Mouse (Mus musculus) urinary bladder, postnatal 14 days (tissue): ENCODE measurements around the gene Txk.

Experiments used
- DNase-seq: peaks from one replicate; pipeline ENCODE4 v3.0.0; 2021; ENCODE audit warnings: low spot score

Gene Txk

DNA sequence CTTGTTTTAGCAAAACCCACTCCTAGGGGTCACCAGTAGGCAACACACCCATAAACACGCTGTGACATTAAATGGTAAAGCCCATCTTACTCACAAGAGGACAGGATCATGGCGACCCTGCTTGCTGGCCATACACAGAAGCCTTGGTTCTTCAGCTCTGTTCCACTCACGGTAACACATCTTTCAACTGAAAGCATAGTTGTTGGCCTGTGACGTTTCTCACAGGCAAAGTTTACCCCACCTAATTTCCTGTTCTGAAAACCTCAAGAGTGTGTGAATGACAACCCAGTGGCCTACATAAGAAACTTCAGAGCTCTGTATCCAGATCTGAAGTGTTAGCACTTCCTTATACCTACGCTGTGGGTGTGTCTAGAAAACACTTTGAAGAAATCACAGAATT is at the start of gene Txk:
TSS of gene Txk (minus strand) at position 193 of the 400 bp plus-strand sequence.
- DNase-seq: no peak

DNA sequence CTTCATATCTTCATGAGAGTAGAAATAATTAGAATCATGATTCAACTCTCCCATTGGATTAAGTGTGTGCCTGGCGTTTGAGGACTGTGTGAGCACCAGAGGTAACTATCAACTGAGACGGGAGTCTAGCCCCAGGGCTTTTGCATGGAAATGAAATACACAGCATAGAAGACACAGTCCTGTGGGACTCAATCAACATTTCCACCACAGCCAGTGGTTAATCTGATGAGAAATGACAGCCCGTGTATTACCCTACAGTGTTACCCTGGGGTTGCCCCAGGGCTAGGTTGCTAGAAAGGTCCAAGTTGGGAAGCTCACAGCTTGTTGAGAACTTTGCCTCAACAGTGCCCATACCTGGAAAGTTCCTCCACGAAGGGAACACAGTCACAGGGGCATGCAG is 46.0 kb upstream of the Txk start:
- DNase-seq: no peak

DNA sequence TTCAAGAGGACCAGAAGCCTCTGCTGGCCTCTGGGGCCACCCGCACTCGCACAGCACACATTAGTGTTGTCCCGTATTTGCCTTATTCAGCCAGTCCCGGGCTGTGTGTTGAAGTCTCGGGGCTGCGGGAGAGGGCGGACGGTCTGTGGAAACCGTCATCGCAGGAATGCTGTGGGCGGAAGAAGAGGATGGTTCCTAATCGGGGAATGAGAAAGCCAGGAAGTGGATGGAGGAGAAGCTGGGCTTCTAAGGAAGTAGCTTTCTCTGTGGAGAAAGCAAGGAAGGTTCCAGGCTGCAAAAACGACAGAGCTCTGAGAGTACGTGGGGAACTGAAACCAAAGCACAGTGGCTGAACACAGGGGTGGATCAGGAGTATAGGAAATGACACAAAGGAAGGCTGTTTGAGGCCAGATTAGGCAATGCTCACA is 43.6 kb upstream of the Txk start:
- DNase-seq: peak; percentile 34

DNA sequence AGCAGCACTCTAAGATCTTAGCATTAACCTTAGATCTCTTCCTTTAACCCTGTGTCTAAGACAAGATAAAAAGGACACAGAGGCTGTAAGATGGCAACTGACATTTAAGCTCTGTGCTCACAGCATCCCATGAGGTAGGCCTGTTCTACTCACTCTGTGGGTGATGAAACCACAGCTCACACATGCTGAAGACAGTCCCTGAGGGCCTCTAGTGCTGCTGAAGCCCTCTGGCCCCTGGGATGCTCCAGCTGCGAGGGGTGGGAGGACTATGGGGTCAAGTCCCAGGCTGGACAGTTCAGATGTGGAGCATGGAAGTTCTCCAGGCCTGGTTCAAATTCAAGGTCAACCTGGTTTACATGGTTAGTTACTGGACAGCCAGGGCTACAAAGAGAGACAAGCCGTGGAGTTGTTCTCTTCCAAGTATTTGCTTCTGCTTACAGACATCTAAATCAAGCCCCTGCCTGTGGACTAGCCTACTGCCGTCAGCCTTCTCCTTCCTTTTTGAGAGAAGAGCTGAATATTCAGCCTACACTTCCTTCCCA is 40.8 kb upstream of the Txk start:
- no peak for DNase-seq

DNA sequence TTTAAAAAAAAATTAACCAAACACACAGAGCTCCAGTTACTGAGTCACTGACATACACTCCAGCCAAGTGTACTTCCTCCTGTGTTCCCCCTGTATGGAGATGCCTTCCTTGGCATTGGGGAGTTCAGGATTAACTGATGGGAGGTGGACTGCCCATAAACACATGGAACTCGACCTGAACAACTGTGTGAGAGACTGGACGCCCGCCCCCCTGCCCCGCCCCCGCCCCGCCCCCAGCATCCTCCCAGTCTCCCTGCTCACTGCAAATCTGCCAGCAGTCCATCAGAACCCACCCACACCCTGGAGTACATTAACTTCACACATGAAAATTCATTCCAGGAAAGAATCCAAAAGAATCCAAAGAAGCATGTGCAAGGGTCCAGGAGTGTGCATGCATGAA is 39.2 kb upstream of the Txk start:
- DNase-seq: no peak

DNA sequence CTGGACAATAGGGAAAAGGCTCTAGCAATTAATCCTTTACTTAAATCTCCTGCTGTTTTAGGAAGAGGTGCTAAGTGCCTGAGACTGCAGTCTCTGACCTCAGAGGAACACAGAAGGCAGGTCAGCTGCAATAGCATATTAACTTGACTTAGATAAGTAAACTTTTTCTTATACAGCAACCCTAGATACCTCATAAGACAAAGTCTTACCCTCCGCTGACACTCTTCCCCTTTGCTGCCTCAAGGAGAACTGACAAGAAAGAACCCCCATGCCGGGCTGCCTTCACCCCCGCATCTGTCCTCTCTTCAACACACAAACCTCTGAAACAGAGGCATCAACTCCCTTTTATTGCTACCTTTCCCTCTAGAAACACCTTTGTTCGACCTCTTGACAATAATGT is 38.8 kb upstream of the Txk start:
- no peak for DNase-seq

DNA sequence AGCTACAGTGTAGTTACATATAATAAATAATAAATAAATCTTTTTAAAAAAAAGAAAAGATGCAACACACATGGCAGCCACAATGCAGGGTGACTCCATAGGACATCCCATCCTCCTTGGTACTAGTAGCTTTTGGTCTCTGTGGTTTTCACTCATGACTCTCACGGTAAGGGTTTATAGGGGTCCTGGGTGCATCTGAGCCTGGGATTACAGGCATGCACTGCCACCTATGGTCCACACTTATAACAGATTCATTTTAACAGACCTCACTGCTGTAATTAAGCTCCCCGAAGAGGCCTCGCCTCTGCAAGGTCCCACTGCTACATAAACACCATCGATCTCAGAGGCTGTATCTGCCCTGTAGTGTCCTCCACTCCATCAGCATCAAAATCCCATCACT is 32.9 kb upstream of the Txk start:
- no peak for DNase-seq

DNA sequence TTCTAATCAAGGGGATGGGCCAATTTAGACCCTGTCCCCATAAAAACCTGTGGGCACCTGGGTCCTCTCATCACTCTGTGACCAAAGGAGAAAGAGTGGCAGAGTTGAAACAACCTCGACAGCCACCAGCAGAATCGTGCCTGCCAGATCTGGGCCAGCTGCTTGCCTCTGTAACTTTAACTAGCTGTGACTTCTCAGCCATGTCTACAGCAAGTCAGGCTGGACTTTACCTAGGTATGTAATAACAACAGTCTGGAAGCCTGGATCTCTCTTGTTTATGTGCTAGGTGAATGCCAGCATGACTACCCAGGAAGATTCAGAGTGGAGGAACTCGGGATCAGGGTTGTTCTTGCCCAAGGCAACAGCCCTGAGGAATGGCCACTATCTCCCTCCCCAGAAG is 32.1 kb upstream of the Txk start:
- DNase-seq: no peak

DNA sequence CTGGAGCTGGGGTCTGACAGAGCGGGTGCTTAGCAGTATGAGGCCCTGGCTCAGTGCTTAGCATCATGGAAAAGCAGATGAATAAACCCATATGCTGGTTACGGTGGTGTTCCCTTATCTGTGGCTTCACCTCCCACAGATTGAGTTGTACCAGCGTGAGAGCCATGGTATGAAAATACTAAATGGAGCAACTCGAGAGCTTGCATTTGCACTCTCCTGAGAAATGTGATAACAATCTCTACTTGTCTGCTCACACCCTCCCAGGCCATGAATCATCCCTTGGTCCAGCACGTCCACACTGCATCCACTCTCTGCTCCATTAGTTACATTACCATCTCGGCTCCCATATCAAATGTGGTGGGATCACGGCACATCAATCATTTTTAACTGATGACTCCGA is 31.4 kb upstream of the Txk start:
- no peak for DNase-seq

DNA sequence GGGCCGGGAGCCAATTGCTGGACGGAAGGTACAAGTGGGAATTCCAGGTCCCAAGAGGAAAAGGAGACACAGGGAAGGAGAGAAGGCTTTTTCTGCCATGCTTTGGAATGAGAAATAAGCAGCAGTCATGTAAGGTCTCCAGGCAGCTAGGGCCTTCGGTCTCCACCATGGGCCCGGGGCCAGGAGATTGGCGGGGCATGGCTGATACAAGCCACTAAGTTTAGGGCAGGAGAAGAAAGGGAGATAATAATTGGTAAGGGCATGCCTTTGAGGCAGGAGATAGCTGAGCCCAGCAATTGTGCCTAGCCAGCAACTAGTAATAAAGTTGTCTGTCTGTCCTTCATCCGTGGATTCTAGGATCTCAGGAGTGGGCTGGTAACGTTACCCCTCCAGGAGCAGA is 30.5 kb upstream of the Txk start:
- no peak for DNase-seq

DNA sequence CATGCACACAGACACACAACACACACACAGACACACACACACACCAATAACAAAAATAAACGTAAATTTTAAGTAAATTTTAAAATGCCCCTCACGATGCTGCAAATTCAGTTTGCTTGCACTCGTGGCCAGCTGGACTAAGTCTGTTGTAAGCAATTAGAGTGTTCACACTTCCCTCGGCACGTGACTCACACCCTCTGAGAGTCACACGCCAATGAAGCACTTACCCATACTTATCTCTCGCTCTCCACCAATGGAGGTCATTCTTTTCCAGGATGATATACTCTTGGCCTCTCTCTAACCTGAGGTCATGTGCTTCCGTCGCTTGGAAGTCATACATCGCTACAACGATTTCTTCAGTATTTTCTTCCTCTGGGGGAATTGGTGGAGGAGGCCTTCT is 29.2 kb upstream of the Txk start:
- DNase-seq: no peak

DNA sequence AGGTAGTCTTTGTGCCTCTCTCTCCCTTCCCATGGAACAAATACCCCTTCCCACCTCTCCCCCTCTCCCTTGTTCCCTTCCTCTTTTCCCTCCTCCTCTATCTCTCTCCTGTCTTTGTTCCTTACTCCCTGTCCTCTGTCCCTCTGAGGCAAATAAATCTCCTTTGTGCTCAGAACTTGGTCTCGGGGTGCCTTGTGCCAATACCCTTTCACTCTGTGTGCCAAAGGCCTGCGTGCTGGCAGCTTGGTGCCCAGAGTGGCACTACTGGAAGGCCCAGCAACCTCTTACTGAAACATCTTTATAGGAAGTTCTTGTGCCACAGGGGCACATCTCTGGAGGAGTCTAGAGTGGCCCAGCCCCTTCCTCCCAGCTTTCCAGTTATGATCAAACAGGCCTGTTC is 24.0 kb upstream of the Txk start:
- no peak for DNase-seq

DNA sequence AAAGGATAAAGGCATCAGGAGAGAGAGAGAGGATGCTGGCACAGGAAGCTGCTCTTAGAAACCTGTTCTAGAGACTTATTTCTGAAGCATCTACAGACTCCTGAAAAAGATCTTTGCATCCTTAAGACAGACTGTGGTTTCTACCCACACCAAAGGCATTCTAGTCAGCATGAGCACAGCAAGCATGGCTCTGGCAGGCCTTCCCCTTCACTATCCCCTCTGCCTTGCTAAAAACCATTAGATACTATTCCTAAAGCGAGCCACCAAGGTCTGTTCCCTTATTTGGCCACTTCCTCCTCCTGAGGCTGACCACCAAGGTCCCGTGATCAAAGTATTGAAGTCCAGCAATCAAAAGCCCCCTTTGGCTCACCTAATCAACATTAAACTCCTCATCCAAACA is 23.6 kb upstream of the Txk start:
- DNase-seq: no peak

DNA sequence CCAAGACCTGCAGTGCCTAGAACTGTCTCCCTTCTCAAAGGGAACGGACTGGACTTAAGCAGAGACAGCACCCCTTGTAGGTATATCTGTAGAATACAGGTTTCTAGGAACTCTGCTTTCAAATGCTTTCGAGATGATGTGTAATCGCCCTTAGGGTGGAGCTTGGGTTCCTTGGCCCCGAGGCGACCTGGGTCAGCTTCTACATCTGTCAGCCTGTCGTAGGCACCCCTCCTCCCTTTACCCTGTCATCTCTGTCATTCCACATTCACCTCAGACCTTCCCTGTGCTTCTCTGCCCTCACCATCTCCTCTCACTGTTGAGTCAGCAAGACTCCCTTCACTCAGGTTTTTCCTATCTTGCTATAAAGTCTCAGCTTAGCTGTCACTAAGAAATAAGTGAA is 17.3 kb upstream of the Txk start:
- DNase-seq: no peak

DNA sequence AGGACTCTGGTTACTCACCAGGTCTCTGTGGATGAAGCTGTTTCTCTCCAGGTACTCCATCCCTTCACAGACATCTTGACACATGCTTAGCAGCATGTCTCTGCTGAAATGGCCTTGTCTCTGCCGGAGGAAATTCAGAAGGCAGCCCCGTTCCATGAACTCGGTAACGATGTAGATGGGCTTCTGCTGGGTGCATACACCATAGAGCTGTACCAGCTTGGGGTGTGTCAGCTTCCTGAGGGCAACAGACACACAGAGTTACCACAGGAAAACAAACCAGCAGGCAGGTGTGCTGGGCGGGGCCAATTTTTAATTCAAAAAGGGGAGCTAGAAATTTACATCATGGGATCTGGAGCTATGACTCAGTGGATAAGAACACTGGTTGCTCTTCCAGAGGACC is 11.0 kb upstream of the Txk start:
- no peak for DNase-seq

DNA sequence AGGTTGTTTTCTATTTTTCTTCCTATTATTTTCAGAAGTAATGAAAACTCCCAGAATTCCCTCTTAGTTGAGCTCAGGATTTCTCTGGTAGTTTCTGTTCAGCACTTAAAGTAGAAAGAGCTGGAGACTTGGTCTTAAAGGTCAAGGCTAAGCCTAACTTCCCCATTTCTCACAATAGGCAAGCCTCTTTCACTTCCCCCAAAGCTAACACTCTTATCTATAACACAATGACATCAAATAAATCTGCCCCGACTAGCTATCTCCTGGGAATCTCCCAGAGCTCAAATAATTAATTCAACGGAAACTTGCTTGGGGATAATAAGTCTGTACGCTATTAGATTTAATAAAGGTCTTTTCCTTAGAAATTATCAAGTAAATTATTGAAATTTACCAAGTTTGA is 10.4 kb upstream of the Txk start:
- no peak for DNase-seq

DNA sequence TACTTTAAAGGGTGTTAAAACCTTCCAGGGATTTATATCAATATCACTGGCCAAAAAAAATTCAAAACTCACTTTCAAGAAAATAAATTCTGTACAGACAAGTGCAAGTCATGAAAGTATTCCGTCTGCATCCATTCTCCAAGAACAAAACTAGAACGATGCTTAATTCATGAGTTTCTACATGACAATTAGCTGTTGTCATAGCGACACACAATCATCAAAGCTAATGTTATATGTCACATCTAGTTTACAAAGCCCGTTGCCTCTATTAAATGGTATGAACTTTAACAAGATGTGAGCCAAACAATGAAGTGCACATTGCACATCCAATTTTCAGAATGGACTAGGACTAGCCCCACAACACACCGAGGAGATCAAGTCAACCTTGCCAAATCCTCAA is 9.2 kb upstream of the Txk start:
- no peak for DNase-seq

DNA sequence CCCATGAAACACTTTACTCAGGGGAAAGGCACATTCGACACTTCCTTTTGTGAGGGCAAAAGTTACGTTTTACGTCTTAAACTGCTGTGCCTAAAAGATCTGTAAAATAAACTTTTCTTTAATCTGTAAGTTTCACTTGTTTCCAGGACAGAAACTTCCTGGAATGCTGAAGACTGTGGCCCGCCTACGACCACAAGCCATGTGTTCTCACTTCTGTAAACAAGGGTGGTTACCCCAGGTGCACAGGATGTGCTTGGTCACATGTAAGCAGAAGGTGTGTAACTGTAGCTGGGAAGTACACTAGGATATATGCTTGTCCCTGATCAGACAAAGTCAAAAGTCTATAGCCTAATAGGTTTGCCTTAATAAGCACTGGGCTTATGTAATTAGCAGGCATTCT is 8.7 kb upstream of the Txk start:
- DNase-seq: no peak

DNA sequence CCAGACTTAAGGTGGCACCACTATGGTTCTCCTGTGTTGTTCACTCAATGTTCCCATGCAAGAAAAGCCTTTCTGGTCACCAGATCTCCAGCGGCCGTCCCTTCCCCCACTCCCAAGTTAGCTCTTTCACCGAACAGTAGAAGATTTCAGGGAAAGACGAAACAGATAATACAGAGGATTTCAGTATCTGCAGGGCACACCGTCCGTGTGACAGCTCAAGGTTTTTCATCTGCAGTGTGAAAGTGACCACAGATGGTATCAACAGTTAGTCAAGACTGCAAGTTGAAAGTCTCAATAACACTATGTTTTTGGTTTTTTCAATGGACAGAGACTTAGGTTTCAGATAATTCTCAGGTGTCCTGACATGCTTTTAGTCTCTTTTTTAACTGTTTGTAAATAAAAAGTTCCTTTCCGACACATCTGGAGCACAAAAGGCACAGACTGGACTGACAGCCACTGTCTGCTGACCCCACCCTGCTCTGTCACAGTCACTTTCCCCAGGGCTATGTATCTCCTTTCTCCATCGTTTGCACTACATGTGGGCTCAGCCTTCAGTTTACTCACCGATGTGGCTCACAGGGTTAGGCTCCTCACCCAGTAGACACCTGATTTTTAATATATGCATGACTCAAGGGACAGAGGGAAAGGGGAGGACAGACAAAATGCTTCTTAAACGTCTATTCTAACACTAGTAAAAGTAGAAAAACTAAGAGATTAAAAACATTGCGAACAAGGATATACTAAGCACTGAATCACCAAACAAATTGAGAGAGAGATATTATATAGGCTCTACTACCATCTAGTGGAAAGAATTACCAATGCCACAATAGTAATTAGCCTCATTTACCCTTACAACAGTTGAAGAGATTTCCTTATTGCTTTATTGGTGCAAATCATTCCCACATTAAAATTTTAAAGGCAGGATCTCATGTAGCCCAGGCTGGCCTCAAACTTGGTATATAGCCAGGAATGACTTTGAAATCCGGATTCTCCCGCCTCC is 6.6 kb upstream of the Txk start:
- DNase-seq: no peak

DNA sequence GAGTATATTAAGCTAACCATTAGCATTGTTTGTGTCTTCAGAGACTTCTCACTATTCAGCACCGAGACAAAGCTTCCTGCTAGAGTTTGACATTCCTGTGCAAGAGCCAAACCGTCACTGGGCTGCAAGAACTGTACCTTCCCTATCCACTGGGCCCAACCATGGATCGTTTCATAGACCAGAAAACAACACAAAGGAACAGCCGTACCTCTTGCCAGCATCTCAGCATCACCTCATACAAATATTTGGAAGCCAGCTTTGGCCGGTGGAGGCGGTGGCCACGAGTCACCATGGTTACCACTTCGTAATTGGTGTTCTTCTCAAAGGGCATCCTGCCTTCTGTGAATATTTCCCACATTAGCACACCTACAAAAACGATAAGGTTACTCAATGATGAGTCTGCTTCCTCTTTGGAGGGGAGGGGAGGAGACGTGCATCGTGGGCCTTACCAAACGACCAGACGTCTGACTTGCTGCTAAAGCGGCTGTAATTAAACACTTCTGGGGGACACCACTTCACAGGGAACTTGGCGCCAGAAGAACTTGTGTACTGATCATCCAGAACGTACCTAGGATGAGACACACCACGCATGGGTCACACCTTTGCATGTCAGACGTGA is 4.7 kb upstream of the Txk start:
- no peak for DNase-seq

DNA sequence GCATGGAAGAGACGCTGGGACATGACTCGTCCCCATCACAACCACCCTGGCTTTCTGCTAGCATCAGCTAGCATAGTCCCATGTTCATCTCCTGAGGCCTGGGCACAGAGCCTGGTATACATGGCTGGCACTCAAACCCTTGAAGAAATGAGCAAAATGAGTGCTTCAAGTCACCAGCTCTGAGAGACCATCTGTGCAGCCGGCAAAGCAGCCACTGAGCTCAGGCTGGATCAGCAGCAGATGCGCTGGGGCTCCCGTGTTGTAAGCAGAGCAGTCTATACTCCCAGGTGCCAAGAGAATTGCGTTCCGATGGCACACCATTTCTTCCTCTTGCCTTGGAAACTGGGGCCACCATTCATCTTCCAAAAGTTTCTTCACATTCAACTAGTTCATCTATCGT is 3.4 kb upstream of the Txk start:
- no peak for DNase-seq

DNA sequence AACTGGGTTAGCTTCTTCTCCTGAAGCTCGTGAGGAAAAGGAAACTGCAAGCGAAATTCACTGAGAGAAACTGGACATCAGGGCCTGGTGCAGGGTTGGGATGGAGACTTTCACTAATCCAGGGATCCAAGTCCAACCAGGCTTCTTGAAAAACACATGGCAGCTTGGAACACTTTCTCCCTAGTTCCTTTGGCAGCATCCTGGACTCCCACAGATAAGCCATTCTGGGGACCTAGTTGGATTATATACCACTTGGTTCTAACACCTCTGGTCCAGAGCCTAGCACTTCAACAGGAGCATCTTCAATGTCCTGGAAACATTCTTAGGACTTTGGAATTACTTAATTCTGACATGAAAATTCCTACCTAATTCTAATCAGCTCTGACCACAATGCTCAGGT is 2.5 kb upstream of the Txk start:
- DNase-seq: no peak

DNA sequence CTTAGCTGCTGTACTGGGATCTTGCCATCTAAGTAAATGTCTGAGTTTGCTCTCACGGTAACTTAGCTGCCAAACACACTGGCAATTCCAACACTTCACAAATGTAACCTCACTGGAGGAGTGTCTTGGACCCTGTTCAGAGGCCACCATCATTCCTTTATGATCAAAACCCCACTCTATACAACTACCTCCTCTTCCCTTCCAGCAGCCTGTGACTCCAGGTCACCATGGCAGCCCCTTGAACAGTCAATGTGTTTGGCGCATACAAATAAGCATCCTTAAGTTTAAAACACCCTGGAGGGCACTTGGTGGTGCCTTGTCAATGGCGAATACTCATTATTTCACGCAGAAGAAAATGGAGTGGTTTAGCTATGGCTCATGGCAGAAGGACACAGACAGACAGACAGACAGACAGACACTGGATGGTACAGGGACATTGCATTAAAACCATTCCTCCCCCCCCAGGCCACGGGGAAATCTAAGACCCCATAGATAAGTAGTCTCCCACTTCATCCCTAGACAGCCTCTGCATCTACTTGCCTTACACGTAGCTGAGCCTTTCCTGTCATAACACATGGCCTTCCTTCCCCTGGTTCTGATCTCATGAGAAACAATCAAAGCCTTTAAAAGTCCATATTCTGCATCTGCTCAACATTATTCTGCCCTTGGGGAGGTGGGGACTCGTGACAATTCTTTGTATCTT is 1.4 kb downstream of the Txk start:
- no peak for DNase-seq
